In genomic region chr16:64830291-64830690, GRCm38 (mm10) we compare ENCODE assay signal across 19 mouse cellular contexts.
"Had no signal": no experiment of that assay in that cellular context is flagged by ENCODE, and none has a peak within 500 bp of the region (broad histone marks: within the 10 kb centered on the region; RNA-seq: fewer than 3 reads in every experiment).

No protein-coding gene starts in this region.

- H3K4me3 ChIP-seq: hindbrain, embryonic 15.5 days; intestine, embryonic 15.5 days; kidney, embryonic 15.5 days; limb, embryonic 12.5 days; limb, embryonic 15.5 days; liver, embryonic 12.5 days; liver, embryonic 15.5 days; lung, embryonic 15.5 days; midbrain, embryonic 13.5 days; stomach, embryonic 15.5 days had no signal

- ATAC-seq: intestine, embryonic 15.5 days; liver, embryonic 12.5 days; midbrain, embryonic 13.5 days had no signal

- DNase-seq: kidney, adult 11 months; kidney, adult 8-10 months; kidney, postnatal 10 days; kidney, postnatal 4 days; left cerebral cortex, postnatal 4 days; right cerebral cortex, adult 18-20 months; right cerebral cortex, postnatal 14 days; right cerebral cortex, postnatal 4 days; thymus, postnatal 25 days had no signal

- H3K4me1 ChIP-seq: hindbrain, embryonic 15.5 days; intestine, embryonic 15.5 days; kidney, embryonic 15.5 days; limb, embryonic 12.5 days; limb, embryonic 15.5 days; lung, embryonic 15.5 days; midbrain, embryonic 13.5 days; stomach, embryonic 15.5 days had no signal

- H3K9me3 ChIP-seq: hindbrain, embryonic 15.5 days; intestine, embryonic 15.5 days; kidney, embryonic 15.5 days; limb, embryonic 12.5 days; limb, embryonic 15.5 days; liver, embryonic 12.5 days; liver, embryonic 15.5 days; lung, embryonic 15.5 days; midbrain, embryonic 13.5 days; stomach, embryonic 15.5 days had no signal

- H3K27me3 ChIP-seq: hindbrain, embryonic 15.5 days; intestine, embryonic 15.5 days; kidney, embryonic 15.5 days; limb, embryonic 12.5 days; limb, embryonic 15.5 days; liver, embryonic 12.5 days; liver, embryonic 15.5 days; lung, embryonic 15.5 days; midbrain, embryonic 13.5 days; stomach, embryonic 15.5 days had no signal

- H3K9ac ChIP-seq: hindbrain, embryonic 15.5 days; intestine, embryonic 15.5 days; kidney, embryonic 15.5 days; limb, embryonic 12.5 days; limb, embryonic 15.5 days; liver, embryonic 12.5 days; liver, embryonic 15.5 days; lung, embryonic 15.5 days; midbrain, embryonic 13.5 days; stomach, embryonic 15.5 days had no signal

- H3K36me3 ChIP-seq: hindbrain, embryonic 15.5 days; intestine, embryonic 15.5 days; stomach, embryonic 15.5 days had no signal

- H3K4me2 ChIP-seq: hindbrain, embryonic 15.5 days; intestine, embryonic 15.5 days; kidney, embryonic 15.5 days; limb, embryonic 12.5 days; limb, embryonic 15.5 days; liver, embryonic 12.5 days; liver, embryonic 15.5 days; lung, embryonic 15.5 days; midbrain, embryonic 13.5 days; stomach, embryonic 15.5 days had no signal

- H3K27ac ChIP-seq: hindbrain, embryonic 15.5 days; intestine, embryonic 15.5 days; kidney, embryonic 15.5 days; limb, embryonic 12.5 days; limb, embryonic 15.5 days; liver, embryonic 12.5 days; liver, embryonic 15.5 days; lung, embryonic 15.5 days; midbrain, embryonic 13.5 days; stomach, embryonic 15.5 days had no signal
